Mouse (Mus musculus): ENCODE measurements around the gene Tns1. TPM values are rescaled to one million over a fixed set of nuclear protein-coding genes. Genes with fewer than 3 reads are reported as not detected.
"Not testable (repeated sequence)": the region's sequence is repeated elsewhere in the genome, so short reads cannot be mapped to it uniquely, and the experiment has no call there.

Tns1 gene
- polyA plus RNA-seq, 1 experiment = 25.7 TPM

- no peak for DNase-seq (ENCODE audit: extremely low spot score in 1 of 2, low spot score in 1 of 2)
Observed at GRCm38 (mm10) chr1:73904641-73905040, 219.6 kb downstream of the Tns1 start.

GRCm38 (mm10) chr1:73903035-73903434, 221.2 kb downstream of the Tns1 start:
- DNase-seq (ENCODE audit: extremely low spot score in 1 of 2, low spot score in 1 of 2) = no peak

- peak in 1 of 2 experiments; percentile 87 for DNase-seq (ENCODE audit: extremely low spot score in 1 of 2, low spot score in 1 of 2)
Observed at GRCm38 (mm10) chr1:73902171-73902991, 221.9 kb downstream of the Tns1 start.

- peak in 1 of 2 experiments; percentile 92 for DNase-seq (ENCODE audit: extremely low spot score in 1 of 2, low spot score in 1 of 2)
Observed at GRCm38 (mm10) chr1:73901496-73901899, 222.8 kb downstream of the Tns1 start.

- DNase-seq (ENCODE audit: extremely low spot score in 1 of 2, low spot score in 1 of 2) = not testable (repeated sequence)
Observed at GRCm38 (mm10) chr1:73895451-73895850, 228.8 kb downstream of the Tns1 start.

GRCm38 (mm10) chr1:73880731-73881130, 243.5 kb downstream of the Tns1 start:
- no peak for DNase-seq (ENCODE audit: extremely low spot score in 1 of 2, low spot score in 1 of 2)

- DNase-seq (ENCODE audit: extremely low spot score in 1 of 2, low spot score in 1 of 2) = no peak
Observed at GRCm38 (mm10) chr1:73875676-73876218, 248.5 kb downstream of the Tns1 start.

GRCm38 (mm10) chr1:73864314-73864713, 259.9 kb downstream of the Tns1 start:
- peak in 1 of 2 experiments; percentile 9 for DNase-seq (ENCODE audit: extremely low spot score in 1 of 2, low spot score in 1 of 2)

- no peak for DNase-seq (ENCODE audit: extremely low spot score in 1 of 2, low spot score in 1 of 2)
Observed at GRCm38 (mm10) chr1:73863074-73863431, 261.2 kb downstream of the Tns1 start.

- DNase-seq (ENCODE audit: extremely low spot score in 1 of 2, low spot score in 1 of 2) = peak in 1 of 2 experiments; percentile 15
Observed at GRCm38 (mm10) chr1:73862323-73863073, 261.8 kb downstream of the Tns1 start.

- DNase-seq (ENCODE audit: extremely low spot score in 1 of 2, low spot score in 1 of 2) = no peak
Observed at GRCm38 (mm10) chr1:73860421-73860820, 263.8 kb downstream of the Tns1 start.

Other genes starting within 250 kb of the Tns1 start
- 0.08 TPM in 2 replicates for gene Rufy4, start 1.1 kb upstream of the Tns1 start, polyA plus RNA-seq (2012; rRNA removed)
- gene Cxcr2, start 29.5 kb upstream of the Tns1 start, polyA plus RNA-seq (2012; rRNA removed) = 0.04 and 0.19 TPM in 2 replicates
- gene Cxcr1, start 70.2 kb upstream of the Tns1 start, polyA plus RNA-seq (2012; rRNA removed) = not detected in 2 replicates
- gene Arpc2, start 111.6 kb upstream of the Tns1 start, polyA plus RNA-seq (2012; rRNA removed) = 213 and 235 TPM in 2 replicates
- gene Gpbar1, start 154.1 kb upstream of the Tns1 start, polyA plus RNA-seq (2012; rRNA removed) = 0.14 TPM in 1 of 2 replicates, not detected in the other
- 182 and 184 TPM in 2 replicates for gene Aamp, start 160.3 kb upstream of the Tns1 start, polyA plus RNA-seq (2012; rRNA removed)
- 110 and 135 TPM in 2 replicates for gene Pnkd, start 160.5 kb upstream of the Tns1 start, polyA plus RNA-seq (2012; rRNA removed)
- gene Tmbim1, start 181.2 kb upstream of the Tns1 start, polyA plus RNA-seq (2012; rRNA removed) = 25.7 and 33.6 TPM in 2 replicates
- gene Catip, start 237.7 kb upstream of the Tns1 start, polyA plus RNA-seq (2012; rRNA removed) = 5.3 and 6.0 TPM in 2 replicates